Mouse (Mus musculus) neutrophil, adult 5-6 weeks (primary cell): Measurements from ENCODE around the gene Gm44805. TPM values are rescaled to one million over a fixed set of nuclear protein-coding genes. Genes with fewer than 3 reads are reported as not detected.
"Not testable (repeated sequence)": the region's sequence is repeated elsewhere in the genome, so short reads cannot be mapped to it uniquely, and the experiment has no call there.

Experiments
- ATAC-seq: fragments of 151-379, 151-347 bp; 2 replicates; pipeline ENCODE4 v1.8.0; 2017; ENCODE audit warnings: mild to moderate bottlenecking, moderate TSS enrichment; ENCODE audit not compliant: insufficient number of reproducible peaks, poor library complexity, low FRiP score, severe bottlenecking; ENCODE audit errors: extremely low read depth
- total RNA-seq: library from RNA; stranded (forward); fragments of 200-1000 nt; gene quantifications from 2 replicates; pipeline ENCODE4 v1.2.3, GENCODE M21; 2017

Gm44805 gene
- total RNA-seq, 1 experiment from 2014 or later, result not detected

DNA sequence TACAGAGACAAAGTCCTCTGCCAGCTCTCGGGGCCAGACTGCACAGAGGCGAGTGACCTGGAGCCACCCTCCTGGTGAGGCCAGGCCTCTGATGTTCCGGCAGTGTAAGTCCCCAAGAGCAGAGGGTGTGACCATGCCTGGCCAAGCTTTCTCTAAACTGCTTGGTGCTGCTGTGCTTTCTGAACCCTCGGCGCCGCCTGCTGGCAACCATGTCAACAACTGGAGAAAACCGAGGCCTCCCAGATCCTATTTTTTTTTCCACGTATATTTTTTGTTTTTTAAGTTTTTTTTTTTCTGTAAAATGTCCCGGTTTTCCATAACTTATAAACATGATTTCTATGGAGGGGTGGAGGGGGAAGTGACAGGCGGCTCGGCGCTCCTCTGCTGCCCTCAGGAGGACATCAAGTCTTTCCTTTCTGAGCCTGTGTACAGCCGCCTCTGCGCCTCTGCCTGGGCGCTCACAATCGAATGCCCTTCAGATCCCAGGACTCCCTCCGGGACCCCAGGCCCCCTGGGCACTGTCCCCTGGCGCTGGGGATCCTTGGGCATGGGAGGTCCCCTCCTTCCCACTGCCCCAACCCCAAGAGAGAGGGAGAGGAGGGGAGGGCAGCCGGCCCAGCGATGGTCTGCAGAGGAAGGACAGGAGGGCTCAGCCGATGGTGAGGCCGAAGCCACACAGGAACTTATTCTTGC, 20.0 kb upstream of the Gm44805 start:
- no peak for ATAC-seq

DNA sequence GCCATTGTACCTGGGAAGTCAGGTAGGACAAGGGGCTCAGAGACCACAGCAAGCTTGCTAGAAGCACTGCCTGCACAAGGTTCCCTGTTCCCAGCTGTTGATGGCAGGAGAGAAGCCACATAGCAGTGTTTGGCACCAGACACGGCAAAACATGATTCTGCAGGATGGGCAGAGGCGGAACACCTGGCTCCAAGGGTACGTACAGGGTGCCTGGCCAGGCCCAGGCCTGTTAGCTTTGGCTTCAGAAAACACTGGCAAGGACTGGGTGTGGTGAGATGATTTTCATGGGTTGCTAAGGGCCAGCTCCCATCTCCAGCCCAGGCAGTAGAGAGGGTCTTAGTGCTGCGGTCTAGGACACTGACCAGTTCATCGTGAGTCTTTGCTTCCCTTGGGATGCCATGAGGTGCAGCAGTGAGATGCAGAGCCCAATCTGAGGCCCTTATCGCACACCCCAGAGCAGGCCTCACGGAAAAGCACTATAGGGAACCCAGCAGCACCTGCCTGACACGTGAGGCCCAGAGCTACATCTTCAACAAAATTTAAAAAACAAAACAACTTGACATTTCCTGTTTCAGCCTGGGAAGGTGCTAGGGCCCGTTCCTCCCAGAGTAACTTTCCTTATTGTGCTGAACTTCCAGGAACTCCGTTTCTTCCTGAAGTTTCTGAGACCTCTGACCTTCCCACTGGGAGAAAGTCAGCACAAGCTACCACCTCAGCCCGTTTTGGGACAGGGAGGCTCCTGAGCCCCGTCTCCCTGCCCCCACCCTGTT, 19.3 kb upstream of the Gm44805 start:
- ATAC-seq, result no peak

DNA sequence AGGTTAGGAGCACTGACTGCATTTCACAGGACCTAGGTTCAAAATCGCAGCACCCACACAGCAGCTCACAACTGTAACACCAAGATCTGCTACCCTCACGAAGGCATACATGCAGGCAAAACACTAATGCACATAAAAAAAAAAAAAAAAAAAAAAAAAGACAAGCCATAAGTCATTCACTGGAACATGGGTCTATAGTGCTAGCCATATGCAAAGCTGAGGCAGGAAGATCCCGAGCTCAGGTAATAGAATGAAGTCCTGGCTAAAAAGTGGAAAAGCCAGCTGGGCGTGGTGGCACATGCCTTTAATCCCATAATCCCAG, 18.6 kb upstream of the Gm44805 start:
- no peak for ATAC-seq

DNA sequence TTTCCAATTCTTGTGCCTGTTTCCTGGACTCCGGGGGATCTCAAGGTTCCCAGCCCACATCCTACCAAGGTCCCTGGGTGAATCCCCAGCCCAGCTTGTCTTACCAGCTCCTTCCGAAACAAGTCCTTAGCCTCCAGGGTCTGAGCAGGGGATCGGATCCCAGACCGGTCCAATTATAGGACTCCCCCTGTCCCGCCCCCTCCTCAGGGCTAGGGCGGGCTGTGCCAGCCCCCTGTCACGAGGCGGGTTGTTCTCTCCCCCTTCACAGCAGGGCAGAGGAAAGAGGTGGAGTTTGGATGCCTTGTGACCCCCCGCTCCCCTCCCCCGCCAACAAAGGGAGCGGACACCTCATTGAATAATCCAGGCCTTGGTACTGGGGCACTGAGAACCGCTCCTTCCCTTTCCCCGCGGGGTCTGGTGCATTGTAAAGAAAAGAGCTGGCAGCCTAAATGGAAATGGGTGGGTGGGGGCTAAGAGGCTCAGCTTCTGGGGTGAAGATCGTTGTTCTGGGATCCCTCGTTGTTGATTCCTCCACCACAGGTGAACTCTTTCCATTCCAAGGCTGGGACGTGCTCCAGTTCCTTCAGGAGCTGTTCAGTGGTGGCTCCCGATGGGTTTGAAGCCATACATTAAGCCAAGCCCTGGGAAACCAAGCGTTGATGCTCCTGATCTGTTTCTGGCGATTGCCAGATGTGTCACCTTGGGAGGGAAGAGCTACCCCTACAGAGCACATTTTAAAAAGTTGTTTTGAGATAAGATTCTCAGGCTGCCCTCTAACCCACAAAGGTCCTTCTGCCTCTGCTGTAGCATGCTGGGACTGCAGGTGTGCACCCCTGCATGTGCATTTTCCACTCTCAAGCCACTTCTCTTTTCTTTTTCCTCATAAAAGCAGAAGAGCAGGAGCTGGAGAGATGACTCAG, 17.9 kb upstream of the Gm44805 start, which contains the start of gene Apoe:
Gene Apoe, minus strand, starts transcription at position 282 of the 920 bp plus-strand sequence.
- peak; percentile 56 for ATAC-seq

DNA sequence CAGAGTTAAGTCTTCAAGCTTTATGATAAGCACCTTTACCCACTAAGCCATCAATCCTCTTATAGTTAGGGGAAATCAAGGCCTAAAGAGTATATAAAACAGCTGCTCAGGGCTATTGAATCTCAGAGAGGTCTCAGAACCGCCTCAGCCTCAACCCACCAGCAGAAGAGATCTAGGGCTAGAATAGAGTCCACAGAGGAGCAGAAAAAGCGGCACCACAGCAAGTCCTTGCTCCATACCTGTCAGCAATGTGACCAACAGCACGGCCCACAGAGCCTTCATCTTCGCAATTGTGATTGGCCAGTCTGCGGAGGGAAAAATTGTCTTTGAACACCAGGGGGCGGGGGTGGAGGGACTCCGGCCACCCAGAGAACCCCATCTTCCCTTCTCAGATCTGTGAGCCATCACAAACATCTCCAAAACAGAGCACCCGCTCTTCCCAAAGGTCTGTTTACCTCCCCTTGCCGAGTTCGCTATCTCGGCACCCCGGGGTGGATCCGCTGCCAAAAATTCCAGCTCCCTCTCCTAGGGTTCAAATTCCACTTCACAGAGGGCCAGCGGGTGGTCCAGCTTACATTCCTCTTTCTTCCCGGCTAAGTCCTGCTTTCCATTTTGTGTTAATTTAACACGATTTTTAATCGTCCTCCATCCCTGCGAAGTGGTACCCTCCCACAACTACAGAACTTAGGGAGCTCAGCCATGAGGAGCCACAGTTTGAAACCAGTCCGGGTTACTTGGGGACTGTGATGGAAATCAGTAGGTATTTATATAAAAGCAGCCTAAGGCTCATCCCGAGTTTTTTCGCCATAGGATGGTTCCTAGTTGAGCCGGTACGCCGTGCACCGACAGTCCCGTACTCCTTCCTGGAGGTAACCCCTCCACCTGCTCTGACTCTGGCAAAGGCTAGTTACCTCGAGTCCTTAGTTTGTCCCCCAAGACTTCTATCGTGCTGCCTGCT, 17.0 kb upstream of the Gm44805 start:
- peak; percentile 33; the same call in 1 of the 2 replicates for ATAC-seq

DNA sequence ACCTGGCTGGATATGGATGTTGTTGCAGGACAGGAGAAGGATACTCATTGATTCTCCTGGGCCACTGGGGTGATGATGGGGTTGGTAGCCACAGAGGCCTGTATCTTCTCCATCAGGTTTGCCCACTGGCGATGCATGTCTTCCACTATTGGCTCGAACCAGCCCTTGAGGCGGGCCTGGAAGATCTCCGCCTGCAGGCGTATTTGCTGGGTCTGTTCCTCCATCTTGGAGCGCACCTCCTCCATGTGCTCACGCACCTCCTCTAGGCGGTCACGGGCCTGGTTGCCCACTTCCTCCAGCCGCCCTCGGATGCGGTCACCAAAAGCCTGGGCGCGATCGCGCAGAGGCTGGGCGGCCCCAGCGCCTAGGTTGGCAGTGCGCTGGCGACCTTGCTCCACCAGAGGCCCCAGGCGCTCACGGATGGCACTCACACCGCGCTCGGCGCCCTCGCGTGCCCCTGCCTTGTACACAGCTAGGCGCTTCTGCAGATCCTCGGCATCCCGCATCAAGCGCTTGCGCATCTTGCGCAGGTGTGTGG, 15.2 kb upstream of the Gm44805 start:
- ATAC-seq, result no peak

DNA sequence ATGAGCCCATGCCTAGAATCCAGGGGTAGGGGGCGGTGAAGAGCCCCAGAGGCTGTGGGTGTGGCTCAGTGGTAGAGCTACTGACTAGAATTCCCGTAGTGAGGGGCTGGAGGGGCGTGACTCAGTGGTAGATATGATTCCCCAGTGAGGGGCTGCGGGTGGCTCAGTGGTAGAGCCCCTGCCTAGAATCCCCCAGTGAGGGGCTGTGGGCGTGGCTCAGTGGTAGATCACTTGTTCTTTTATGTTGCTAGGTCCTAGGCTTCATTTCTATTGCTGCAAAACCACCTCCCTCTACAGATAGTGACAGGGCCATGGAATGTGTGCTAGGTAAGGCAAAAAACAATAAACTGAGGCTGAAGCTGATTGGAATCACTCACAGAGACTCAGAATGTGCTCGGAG, 14.7 kb upstream of the Gm44805 start:
- ATAC-seq, result no peak

DNA sequence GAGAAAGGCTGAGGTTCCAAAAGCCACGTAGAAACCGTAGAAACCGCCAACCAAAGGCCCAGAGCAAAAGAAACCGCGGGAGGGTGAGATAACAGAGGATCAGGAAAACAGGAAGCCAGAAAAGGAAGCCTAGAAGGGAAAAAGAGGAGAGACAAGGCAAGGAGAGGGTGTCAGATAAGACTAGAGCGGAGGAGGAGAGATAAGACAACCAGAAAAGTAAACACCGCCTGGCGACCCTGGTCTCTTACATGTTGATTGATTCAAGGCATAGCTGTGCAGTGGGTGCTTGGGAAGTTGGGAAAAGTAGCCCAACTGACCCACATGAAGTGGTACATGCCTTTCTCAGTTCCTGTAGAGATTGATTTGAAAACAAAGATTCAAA, 14.0 kb upstream of the Gm44805 start:
- ATAC-seq, result no peak

DNA sequence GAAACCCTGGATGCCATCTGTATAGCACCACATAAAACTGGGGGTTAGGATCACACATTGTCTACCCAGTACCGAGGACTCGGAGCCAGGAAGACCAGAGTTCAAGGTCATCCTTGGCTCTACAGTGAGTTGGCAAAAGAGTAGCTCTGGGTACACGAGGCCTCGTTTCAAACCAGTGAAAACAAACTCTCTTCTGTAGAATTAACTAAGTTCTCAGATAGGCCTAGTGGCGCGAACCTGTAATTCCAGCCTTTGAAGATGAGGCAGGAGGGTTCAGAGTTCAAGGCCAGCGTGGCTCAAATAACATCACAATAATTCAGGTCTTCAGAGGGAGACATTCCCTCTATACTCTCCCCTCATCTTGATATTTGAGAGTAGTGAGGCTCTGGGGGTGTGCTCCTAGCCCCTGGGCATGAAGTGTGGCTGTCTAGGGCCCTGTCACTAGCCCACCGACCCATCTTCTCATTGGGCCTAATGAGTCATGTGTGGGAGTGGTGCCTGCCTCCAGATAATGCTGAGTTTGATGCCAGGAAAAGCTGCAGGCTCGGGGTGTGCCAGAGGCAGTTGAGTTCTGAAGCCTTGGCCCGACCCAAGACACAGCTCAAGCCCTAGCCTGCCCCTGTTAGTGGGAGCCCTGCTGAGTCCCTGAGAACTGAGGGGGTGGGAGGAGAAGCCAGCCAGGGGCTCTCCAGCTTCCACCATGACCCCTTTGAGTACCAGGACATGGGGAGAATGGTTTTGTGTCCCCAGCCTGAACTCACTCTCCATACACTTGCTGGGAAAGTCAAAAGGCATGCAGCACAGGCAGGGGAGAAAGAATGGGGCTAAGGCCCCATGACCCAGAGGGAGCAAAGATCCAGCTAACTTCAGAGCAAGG, 13.4 kb upstream of the Gm44805 start:
- ATAC-seq, result no peak

DNA sequence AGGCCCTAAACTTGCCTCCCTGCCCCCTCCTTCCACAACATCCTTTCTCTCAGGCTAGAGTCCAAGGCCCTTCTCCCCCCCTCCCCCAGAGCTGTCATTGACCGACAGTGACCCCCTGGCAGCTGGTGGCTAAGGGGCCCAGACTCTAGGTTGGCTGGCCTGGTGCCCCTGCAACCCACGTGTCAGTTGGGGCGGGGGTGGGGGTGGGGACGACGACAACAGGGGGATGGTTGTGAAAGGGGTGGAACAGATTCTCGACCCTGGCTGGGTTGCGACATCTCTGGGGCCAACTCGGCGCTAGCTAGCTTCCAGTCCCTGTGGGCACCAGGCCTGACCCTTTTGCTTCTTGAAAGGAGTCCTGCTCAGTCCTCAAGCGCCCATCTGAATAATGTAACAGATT, 12.2 kb upstream of the Gm44805 start:
- no peak for ATAC-seq

DNA sequence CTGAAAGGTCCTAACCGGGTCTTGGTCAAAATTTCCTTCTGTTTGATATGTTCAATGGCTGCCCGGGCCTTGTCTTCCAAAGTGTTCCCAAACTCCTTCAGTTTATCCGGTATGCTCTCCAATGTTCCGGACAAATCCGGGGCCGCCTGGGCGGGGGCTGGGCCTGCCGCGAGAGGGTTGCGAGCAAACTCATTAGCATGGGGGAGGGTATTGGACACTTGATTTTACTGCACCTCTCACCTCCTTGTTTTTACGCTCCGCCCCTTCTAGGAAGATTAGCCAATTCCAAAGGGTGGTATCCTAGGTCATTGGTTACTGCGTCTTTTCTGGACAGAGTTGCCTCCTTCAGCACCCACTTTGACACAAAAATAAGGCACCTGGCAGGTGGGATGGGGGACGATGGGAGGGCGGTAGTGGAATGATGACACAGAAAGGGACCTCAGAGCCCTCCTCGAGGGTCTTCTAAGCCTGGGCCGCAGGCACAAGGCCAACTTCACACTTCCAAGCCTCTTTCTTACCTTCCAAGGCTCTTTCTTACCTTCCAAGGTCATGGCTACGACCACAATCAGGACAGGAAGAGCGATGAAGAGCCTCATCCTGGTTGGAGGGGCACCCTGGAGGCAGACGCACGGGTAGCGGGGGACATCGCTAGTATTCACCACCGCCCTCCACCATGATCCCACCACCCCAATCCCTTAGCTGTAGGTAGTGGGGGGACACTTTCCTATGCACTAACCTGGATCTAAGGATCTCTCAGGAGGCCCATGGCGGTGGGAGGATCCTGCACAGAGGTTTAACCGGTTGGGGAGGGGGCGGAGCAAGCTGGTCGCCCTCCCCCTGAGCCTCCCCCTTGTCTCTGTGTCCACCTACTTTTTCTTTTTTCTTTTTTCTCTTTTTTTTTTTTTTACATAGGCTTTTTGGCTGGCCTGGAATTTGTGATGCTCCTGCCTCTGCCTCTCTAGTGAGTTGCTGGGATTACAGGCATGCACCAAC, 10.9 kb upstream of the Gm44805 start, which contains the start of gene Apoc1:
Gene Apoc1, minus strand, starts transcription at position 788 of the 993 bp plus-strand sequence.
- ATAC-seq, result no peak

DNA sequence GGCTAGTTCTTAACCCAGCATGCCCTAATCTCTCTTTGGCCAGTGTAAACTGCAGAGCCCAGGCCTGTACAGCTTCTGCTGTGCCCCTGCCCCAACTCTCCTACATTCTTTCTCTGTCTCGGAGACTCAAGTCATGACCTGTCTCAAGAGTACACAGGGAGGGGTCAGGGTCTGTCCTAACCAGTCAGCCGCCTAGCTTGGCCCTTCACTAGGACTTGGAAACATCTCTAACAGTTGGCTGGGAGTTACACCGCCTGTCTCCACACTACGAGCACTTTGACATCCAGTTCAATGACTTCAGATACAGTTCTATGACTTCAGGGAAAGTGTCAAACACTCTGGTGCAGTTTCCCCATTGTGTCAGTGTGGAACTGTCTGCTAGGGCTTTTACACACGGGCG, 10.2 kb upstream of the Gm44805 start:
- no peak for ATAC-seq

DNA sequence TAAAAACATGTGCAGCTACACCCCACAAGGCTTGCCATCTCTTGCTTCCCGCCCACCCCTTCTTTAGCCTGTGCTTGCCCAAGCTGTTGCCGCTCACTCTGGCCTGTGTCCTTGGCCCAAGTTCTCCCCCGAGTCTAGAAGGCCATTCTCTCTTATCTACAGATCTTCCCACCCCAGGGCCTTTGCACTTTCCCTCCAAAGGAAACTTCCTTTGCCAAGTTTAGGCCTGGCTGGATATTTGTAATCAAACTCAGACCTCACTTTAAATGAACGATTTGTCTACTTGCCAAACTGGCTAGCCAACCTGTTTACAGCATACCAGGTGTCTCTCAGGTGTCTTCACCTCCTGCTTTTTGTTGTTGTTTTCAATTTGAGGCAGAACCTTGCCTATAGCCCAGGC, 9.6 kb upstream of the Gm44805 start:
- ATAC-seq, result no peak

DNA sequence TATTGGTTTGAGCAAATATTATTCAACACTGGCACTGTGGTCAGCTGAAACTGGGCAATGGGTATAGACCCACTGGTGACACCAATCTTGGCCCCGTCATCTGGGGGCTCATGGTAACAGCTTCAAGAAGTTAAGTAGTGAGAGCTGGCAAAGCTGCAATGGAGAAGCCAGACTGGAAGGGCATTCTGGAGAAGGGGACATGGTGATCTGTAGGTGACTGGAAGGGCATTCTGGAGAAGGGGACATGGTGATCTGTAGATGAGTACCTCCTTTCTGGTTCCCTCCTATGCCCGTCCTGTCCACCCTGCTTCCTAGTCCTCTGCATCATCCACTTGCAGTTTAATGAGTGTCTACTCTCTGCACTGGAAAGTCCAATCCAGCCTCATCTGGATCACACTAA, 7.4 kb upstream of the Gm44805 start:
- no peak for ATAC-seq

DNA sequence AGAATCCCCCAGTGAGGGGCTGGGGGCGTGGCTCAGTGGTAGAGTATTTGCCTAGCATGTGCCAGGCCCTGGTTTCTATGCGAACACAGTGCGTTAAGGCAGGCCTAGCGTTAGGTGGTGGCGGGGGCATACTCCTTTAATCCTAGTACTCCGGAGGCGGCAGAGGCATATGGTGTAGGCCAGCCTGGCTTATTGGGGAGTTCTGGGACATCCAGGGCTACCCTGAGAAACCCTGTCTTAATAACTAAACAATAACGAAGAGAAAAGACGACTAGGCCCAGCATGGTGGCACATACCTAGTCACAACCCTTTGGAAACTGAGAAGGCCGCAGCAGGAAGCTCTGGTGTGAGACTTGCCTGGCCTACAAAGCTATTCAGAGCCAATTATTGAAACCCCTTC, 6.9 kb upstream of the Gm44805 start:
- ATAC-seq, result no peak

DNA sequence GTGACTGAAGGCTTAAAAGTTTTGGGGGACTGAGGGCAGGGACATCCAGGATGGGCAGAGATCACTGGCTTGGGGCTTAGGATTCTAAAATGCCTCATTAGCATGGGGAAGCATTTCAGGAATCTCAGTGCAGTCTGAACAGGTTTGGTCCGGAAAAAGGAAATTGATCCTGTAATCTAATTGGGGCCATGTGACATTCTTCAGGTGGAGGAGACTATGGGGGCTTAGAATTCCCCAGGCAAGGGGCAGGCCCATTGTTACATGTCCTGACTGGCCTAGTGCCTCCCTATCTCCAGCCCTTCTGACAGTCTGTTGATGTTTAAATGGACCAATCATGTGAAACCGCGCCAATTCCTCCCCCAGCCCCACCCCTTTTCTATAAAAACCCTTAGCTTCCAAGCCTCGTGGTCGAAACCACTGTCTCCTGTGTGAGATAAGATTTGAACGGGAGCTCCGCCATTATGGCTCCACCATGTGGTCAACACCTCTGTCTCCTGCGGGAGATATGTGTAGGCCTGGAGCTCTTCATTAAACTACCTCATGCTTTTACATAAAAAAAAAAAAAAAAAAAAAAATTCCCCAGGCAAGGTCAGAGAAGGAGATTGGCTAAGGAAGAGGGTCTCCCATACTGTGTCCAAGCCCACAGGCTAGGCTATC, 5.8 kb upstream of the Gm44805 start:
- ATAC-seq, result not testable (repeated sequence)
